Mouse (Mus musculus) heart, embryonic 15.5 days (tissue): ENCODE results near the gene Slc29a3. TPM values are rescaled to one million over a fixed set of nuclear protein-coding genes. Genes with fewer than 3 reads are reported as not detected.

ENCODE experiments used
- ATAC-seq: fragments of 200-750 bp; cut with Nextera tagmentation; replicated peaks from 2 replicates; pipeline ENCODE4 v1.8.0; 2017; ENCODE audit warnings: low read depth, moderate TSS enrichment; ENCODE audit not compliant: insufficient number of reproducible peaks, insufficient read depth, low FRiP score
- H3K27ac ChIP-seq: fragments of 300-500 bp; sonication (generic); 2 replicates; pipeline ENCODE4 v1.5.1; 2015; ENCODE audit warnings: mild to moderate bottlenecking, inconsistent platforms
- H3K27me3 ChIP-seq: fragments of 300-500 bp; sonication (generic); 2 replicates; pipeline ENCODE4 v1.6.1; 2015; ENCODE audit warnings: inconsistent platforms
- H3K36me3 ChIP-seq: fragments of 300-500 bp; sonication (generic); 2 replicates; pipeline ENCODE4 v1.6.1; 2015; ENCODE audit warnings: mild to moderate bottlenecking, inconsistent platforms
- H3K4me1 ChIP-seq: fragments of 300-500 bp; sonication (generic); replicated peaks from 2 replicates; pipeline ENCODE4 v1.6.1; 2015; ENCODE audit warnings: inconsistent platforms
- H3K4me2 ChIP-seq: fragments of 300-500 bp; sonication (generic); 2 replicates; pipeline ENCODE4 v1.6.1; 2015; ENCODE audit warnings: inconsistent platforms, mild to moderate bottlenecking, moderate library complexity
- H3K4me3 ChIP-seq: fragments of 300-500 bp; sonication (generic); 2 replicates; pipeline ENCODE4 v1.5.1; 2015; ENCODE audit warnings: mild to moderate bottlenecking, inconsistent platforms
- H3K9ac ChIP-seq: fragments of 300-500 bp; sonication (generic); 2 replicates; pipeline ENCODE4 v1.6.1; 2015; ENCODE audit warnings: mild to moderate bottlenecking, inconsistent platforms
- H3K9me3 ChIP-seq: fragments of 300-500 bp; sonication (generic); replicated peaks from 2 replicates; pipeline ENCODE4 v1.6.1; 2016; ENCODE audit warnings: inconsistent platforms
- WGBS: fragments of 180-500 bp; shearing (Covaris S2); methylation state at CpG from one replicate; pipeline ENCODE4 v1.1.7; 2015; ENCODE audit warnings: mixed read lengths; 5-methylcytosine and 5-hydroxymethylcytosine counted together
- polyA plus RNA-seq: library from polyadenylated mRNA; unstranded; fragments of >200 nt; fragmentation: Nextera tagmentation; extraction: Ambion mirVana; gene quantifications from 2 replicates; pipeline ENCODE4 v1.2.1, GENCODE M21; 2015

The Slc29a3 gene
- polyA plus RNA-seq, 1 experiment from 2014 or later = 4.5 TPM

GRCm38 (mm10) chr10:60741435-60741834, 11.2 kb downstream of the Slc29a3 start:
- no peak for ATAC-seq
- H3K36me3 ChIP-seq = no peaks in the 10 kb centered on the region
- H3K4me1 ChIP-seq = peaks cover 7% of the 10 kb centered on the region
- 77% methylated on average over 7 of the region's 7 CpGs for WGBS
- H3K9ac ChIP-seq = no peak overlapping the region
- no peak overlapping the region for H3K4me3 ChIP-seq
- no peak overlapping the region for H3K27ac ChIP-seq
- no peaks in the 10 kb centered on the region for H3K27me3 ChIP-seq
- no peaks in the 10 kb centered on the region for H3K9me3 ChIP-seq
- H3K4me2 ChIP-seq = no peak overlapping the region

GRCm38 (mm10) chr10:60739619-60740363, 12.8 kb downstream of the Slc29a3 start:
- H3K27ac ChIP-seq = no peak overlapping the region
- no peaks in the 10 kb centered on the region for H3K9me3 ChIP-seq
- 89% methylated on average over 4 of the region's 4 CpGs for WGBS
- no peak for ATAC-seq
- H3K36me3 ChIP-seq = no peaks in the 10 kb centered on the region
- no peak overlapping the region for H3K4me3 ChIP-seq
- no peak overlapping the region for H3K4me2 ChIP-seq
- H3K27me3 ChIP-seq = no peaks in the 10 kb centered on the region
- no peak overlapping the region for H3K9ac ChIP-seq
- peaks cover 7% of the 10 kb centered on the region for H3K4me1 ChIP-seq

- ATAC-seq = no peak
- Histone ChIP-seq H3K27ac (no peak overlapping the region), H3K4me1 (peaks cover 7% of the 10 kb centered on the region), H3K4me2 (no peak overlapping the region), H3K36me3 (no peaks in the 10 kb centered on the region), H3K4me3 (no peak overlapping the region), H3K9me3 (no peaks in the 10 kb centered on the region), H3K27me3 (no peaks in the 10 kb centered on the region), H3K9ac (no peak overlapping the region)
- 72% methylated on average over 8 of the region's 9 CpGs for WGBS
Observed at GRCm38 (mm10) chr10:60737886-60738640, 14.5 kb downstream of the Slc29a3 start.

GRCm38 (mm10) chr10:60737169-60737728, 15.3 kb downstream of the Slc29a3 start:
- Histone ChIP-seq H3K9me3 (no peaks in the 10 kb centered on the region), H3K4me3 (no peak overlapping the region), H3K4me2 (no peak overlapping the region), H3K36me3 (no peaks in the 10 kb centered on the region), H3K9ac (no peak overlapping the region), H3K4me1 (peaks cover 7% of the 10 kb centered on the region), H3K27ac (no peak overlapping the region), H3K27me3 (no peaks in the 10 kb centered on the region)
- ATAC-seq = no peak
- WGBS = 67% methylated on average over 11 of the region's 11 CpGs

- Histone ChIP-seq H3K27ac (no peak overlapping the region), H3K9me3 (no peaks in the 10 kb centered on the region), H3K4me3 (no peak overlapping the region), H3K4me1 (peaks cover 7% of the 10 kb centered on the region), H3K27me3 (no peaks in the 10 kb centered on the region), H3K9ac (no peak overlapping the region), H3K4me2 (no peak overlapping the region), H3K36me3 (no peaks in the 10 kb centered on the region)
- WGBS = 88% methylated on average over 1 of the region's 1 CpGs
- ATAC-seq = no peak
Observed at GRCm38 (mm10) chr10:60735737-60736136, 16.9 kb downstream of the Slc29a3 start.

- no peak overlapping the region for H3K4me2 ChIP-seq
- ATAC-seq = no peak
- H3K36me3 ChIP-seq = no peaks in the 10 kb centered on the region
- H3K27me3 ChIP-seq = no peaks in the 10 kb centered on the region
- no peak overlapping the region for H3K4me3 ChIP-seq
- H3K9me3 ChIP-seq = no peaks in the 10 kb centered on the region
- no peak overlapping the region for H3K27ac ChIP-seq
- H3K9ac ChIP-seq = no peak overlapping the region
- WGBS = 81% methylated on average over 8 of the region's 8 CpGs
- peaks cover 7% of the 10 kb centered on the region for H3K4me1 ChIP-seq
Observed at GRCm38 (mm10) chr10:60733471-60733870, 19.1 kb downstream of the Slc29a3 start.

- WGBS = 61% methylated on average over 2 of the region's 2 CpGs
- Histone ChIP-seq H3K4me3 (no peak overlapping the region), H3K27me3 (no peaks in the 10 kb centered on the region), H3K36me3 (no peaks in the 10 kb centered on the region), H3K27ac (no peak overlapping the region), H3K9ac (no peak overlapping the region), H3K4me1 (peaks cover 6% of the 10 kb centered on the region), H3K9me3 (no peaks in the 10 kb centered on the region), H3K4me2 (no peak overlapping the region)
- no peak for ATAC-seq
Observed at GRCm38 (mm10) chr10:60732397-60732861, 20.2 kb downstream of the Slc29a3 start.

- ATAC-seq = no peak
- H3K9ac ChIP-seq = no peak overlapping the region
- H3K9me3 ChIP-seq = no peaks in the 10 kb centered on the region
- H3K4me3 ChIP-seq = no peak overlapping the region
- no peak overlapping the region for H3K27ac ChIP-seq
- no peaks in the 10 kb centered on the region for H3K4me1 ChIP-seq
- H3K36me3 ChIP-seq = no peaks in the 10 kb centered on the region
- no peaks in the 10 kb centered on the region for H3K27me3 ChIP-seq
- no peak overlapping the region for H3K4me2 ChIP-seq
- 45% methylated on average over 5 of the region's 5 CpGs for WGBS
Observed at GRCm38 (mm10) chr10:60731742-60732141, 20.9 kb downstream of the Slc29a3 start.

- no peak overlapping the region for H3K27ac ChIP-seq
- ATAC-seq = no peak
- H3K4me1 ChIP-seq = no peaks in the 10 kb centered on the region
- no peak overlapping the region for H3K4me3 ChIP-seq
- H3K9me3 ChIP-seq = no peaks in the 10 kb centered on the region
- no peak overlapping the region for H3K4me2 ChIP-seq
- no peak overlapping the region for H3K9ac ChIP-seq
- H3K36me3 ChIP-seq = no peaks in the 10 kb centered on the region
- WGBS = 44% methylated on average over 5 of the region's 5 CpGs
- no peaks in the 10 kb centered on the region for H3K27me3 ChIP-seq
Observed at GRCm38 (mm10) chr10:60727301-60727700, 25.3 kb downstream of the Slc29a3 start.

- no peaks in the 10 kb centered on the region for H3K27me3 ChIP-seq
- no peak overlapping the region for H3K4me3 ChIP-seq
- H3K27ac ChIP-seq = no peak overlapping the region
- no peak overlapping the region for H3K4me2 ChIP-seq
- ATAC-seq = no peak
- no peaks in the 10 kb centered on the region for H3K4me1 ChIP-seq
- H3K9me3 ChIP-seq = no peaks in the 10 kb centered on the region
- WGBS = 71% methylated on average over 3 of the region's 3 CpGs
- H3K36me3 ChIP-seq = no peaks in the 10 kb centered on the region
- H3K9ac ChIP-seq = no peak overlapping the region
Observed at GRCm38 (mm10) chr10:60726896-60727295, 25.7 kb downstream of the Slc29a3 start.

- Histone ChIP-seq H3K27ac (no peak overlapping the region), H3K27me3 (no peaks in the 10 kb centered on the region), H3K4me1 (no peaks in the 10 kb centered on the region), H3K9ac (no peak overlapping the region), H3K36me3 (no peaks in the 10 kb centered on the region), H3K9me3 (no peaks in the 10 kb centered on the region), H3K4me3 (no peak overlapping the region), H3K4me2 (no peak overlapping the region)
- WGBS = 68% methylated on average over 6 of the region's 6 CpGs
- no peak for ATAC-seq
Observed at GRCm38 (mm10) chr10:60724496-60724895, 28.1 kb downstream of the Slc29a3 start.
